34 mouse cellular contexts compared by ENCODE assay signal in the genomic region with DNA sequence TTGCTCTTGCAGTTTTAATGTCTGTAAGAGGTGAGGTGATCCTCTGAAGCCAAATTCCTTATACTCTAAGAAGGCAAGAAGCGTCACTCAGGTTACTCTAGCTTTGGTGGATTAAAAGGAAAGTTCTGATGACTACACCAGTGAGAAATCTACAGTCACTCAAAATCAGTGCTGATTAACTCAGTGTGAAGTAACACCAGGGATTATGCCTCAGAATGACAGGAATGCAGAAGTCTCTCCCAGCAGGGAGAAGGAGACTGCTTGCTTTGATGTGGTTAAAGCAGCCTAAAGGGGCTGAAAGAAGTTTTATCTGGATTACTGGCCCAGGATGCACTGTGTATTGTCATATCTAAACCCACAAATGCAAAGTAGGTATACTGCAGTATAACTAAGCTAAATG.
A peak's percentile ranks its signal among the peaks of the same experiment; 100 is the strongest.
DNase-seq lines count a peak whose midpoint lies in the region; ATAC-seq lines count a peak whose summit lies in the region.
"Had no signal": no experiment of that assay in that cellular context is flagged by ENCODE, and none has a peak within 500 bp of the region (broad histone marks: within the 10 kb centered on the region; RNA-seq: fewer than 3 reads in every experiment).

No protein-coding gene starts in this region.

- no peak overlapping the region for H3K27ac ChIP-seq in forebrain, embryonic 11.5 days (ENCODE audit: low read depth, low read length)
- no peak overlapping the region for H3K27ac ChIP-seq in forebrain, embryonic 15.5 days (replicated peaks)
- H3K27ac ChIP-seq in midbrain, embryonic 15.5 days: no peak overlapping the region
- no peak overlapping the region for H3K27ac ChIP-seq in midbrain, embryonic 16.5 days (ENCODE audit: low read length)
- H3K27ac ChIP-seq: hindbrain, embryonic 13.5 days; limb, embryonic 10.5 days; limb, embryonic 15.5 days; liver, embryonic 14.5 days; midbrain, embryonic 12.5 days; neural tube, embryonic 12.5 days had no signal

- H3K4me1 ChIP-seq in forebrain, embryonic 11.5 days (replicated peaks; ENCODE audit: control insufficient read depth, insufficient read depth, low read length): no peaks in the 10 kb centered on the region
- no peaks in the 10 kb centered on the region for H3K4me1 ChIP-seq in forebrain, embryonic 15.5 days
- no peaks in the 10 kb centered on the region for H3K4me1 ChIP-seq in midbrain, embryonic 15.5 days
- H3K4me1 ChIP-seq in midbrain, embryonic 16.5 days (ENCODE audit: control insufficient read depth, insufficient read depth, low read length): no peaks in the 10 kb centered on the region
- H3K4me1 ChIP-seq: hindbrain, embryonic 13.5 days; limb, embryonic 10.5 days; limb, embryonic 15.5 days; midbrain, embryonic 12.5 days had no signal

- no peak overlapping the region for H3K4me2 ChIP-seq in forebrain, embryonic 11.5 days (ENCODE audit: low read depth, low read length, severe bottlenecking)
- no peak overlapping the region for H3K4me2 ChIP-seq in forebrain, embryonic 15.5 days (replicated peaks)
- H3K4me2 ChIP-seq in midbrain, embryonic 15.5 days: no peak overlapping the region
- H3K4me2 ChIP-seq in midbrain, embryonic 16.5 days (ENCODE audit: low read length): no peak overlapping the region
- H3K4me2 ChIP-seq: heart, embryonic 11.5 days; hindbrain, embryonic 13.5 days; limb, embryonic 15.5 days; midbrain, embryonic 12.5 days; neural tube, embryonic 12.5 days had no signal

- peak; percentile 67 for ATAC-seq in forebrain, embryonic 11.5 days (replicated peaks; ENCODE audit: low FRiP score)
- no peak for ATAC-seq in forebrain, embryonic 15.5 days (replicated peaks)
- ATAC-seq in midbrain, embryonic 15.5 days (replicated peaks): 0 out of 2 replicates have a peak, but pooled peaks have one; percentile 39
- no peak for ATAC-seq in midbrain, embryonic 16.5 days
- ATAC-seq: activated CD4-positive, CD25-positive, alpha-beta regulatory T cell, adult 4 months; forebrain, embryonic 16.5 days; intestine, embryonic 16.5 days had no signal

- H3K36me3 ChIP-seq in forebrain, embryonic 11.5 days (ENCODE audit: control insufficient read depth, insufficient read depth, low read length): no peaks in the 10 kb centered on the region
- no peaks in the 10 kb centered on the region for H3K36me3 ChIP-seq in forebrain, embryonic 15.5 days
- no peaks in the 10 kb centered on the region for H3K36me3 ChIP-seq in midbrain, embryonic 15.5 days (replicated peaks)
- no peaks in the 10 kb centered on the region for H3K36me3 ChIP-seq in midbrain, embryonic 16.5 days (ENCODE audit: control insufficient read depth, insufficient read depth, low read length)
- H3K36me3 ChIP-seq: G1E; hindbrain, embryonic 13.5 days; limb, embryonic 10.5 days; limb, embryonic 15.5 days; midbrain, embryonic 12.5 days; neural tube, embryonic 12.5 days had no signal

- no peaks in the 10 kb centered on the region for H3K27me3 ChIP-seq in forebrain, embryonic 11.5 days (ENCODE audit: control insufficient read depth, insufficient read depth, low read length)
- no peaks in the 10 kb centered on the region for H3K27me3 ChIP-seq in forebrain, embryonic 15.5 days
- no peaks in the 10 kb centered on the region for H3K27me3 ChIP-seq in midbrain, embryonic 15.5 days (replicated peaks)
- no peaks in the 10 kb centered on the region for H3K27me3 ChIP-seq in midbrain, embryonic 16.5 days (ENCODE audit: control insufficient read depth, insufficient read depth, low read depth, low read length)
- H3K27me3 ChIP-seq: hindbrain, embryonic 13.5 days; limb, embryonic 15.5 days; midbrain, embryonic 12.5 days; neural tube, embryonic 12.5 days had no signal

- no peak overlapping the region for H3K9ac ChIP-seq in forebrain, embryonic 11.5 days (ENCODE audit: low read length)
- no peak overlapping the region for H3K9ac ChIP-seq in forebrain, embryonic 15.5 days (replicated peaks)
- no peak overlapping the region for H3K9ac ChIP-seq in midbrain, embryonic 15.5 days
- H3K9ac ChIP-seq in midbrain, embryonic 16.5 days (ENCODE audit: low read depth, low read length): no peak overlapping the region
- H3K9ac ChIP-seq: hindbrain, embryonic 13.5 days; limb, embryonic 15.5 days; liver, embryonic 14.5 days; midbrain, embryonic 12.5 days; neural tube, embryonic 12.5 days had no signal

- no peak overlapping the region for H3K4me3 ChIP-seq in forebrain, embryonic 11.5 days (ENCODE audit: low read depth, low read length)
- H3K4me3 ChIP-seq in forebrain, embryonic 15.5 days: no peak overlapping the region
- H3K4me3 ChIP-seq in midbrain, embryonic 15.5 days: no peak overlapping the region
- no peak overlapping the region for H3K4me3 ChIP-seq in midbrain, embryonic 16.5 days (ENCODE audit: low read depth, low read length)
- H3K4me3 ChIP-seq: erythroblast, embryonic 14.5 days; hindbrain, embryonic 13.5 days; limb, embryonic 10.5 days; limb, embryonic 15.5 days; midbrain, embryonic 12.5 days; neural tube, embryonic 12.5 days had no signal

- DNase-seq in forebrain, embryonic 11.5 days (ENCODE audit: low spot score): no peak
- DNase-seq in embryo, embryonic 11 days: peak; percentile 3
- DNase-seq in mesoderm, embryonic 11.5 days (ENCODE audit: low read depth, low spot score): peak; percentile 12
- no peak for DNase-seq in left cerebral cortex, postnatal 36 days (ENCODE audit: low spot score in 2 of 2)
- DNase-seq in ovary, postnatal 36 days (ENCODE audit: low spot score): no peak
- DNase-seq: adrenal gland, adult 2 months; adrenal gland, postnatal 36 days; cerebellum, adult 8-10 months; cerebellum, postnatal 25 days; gastrocnemius, postnatal 10 days; heart, adult 11 months; heart, postnatal 36 days; kidney, adult 9 months; kidney, postnatal 10 days; layer of hippocampus, postnatal 36 days; lung, adult 2 months; lung, postnatal 10 days; thymus, adult 2 months; thymus, postnatal 36 days had no signal

- intact Hi-C loops in left cerebral cortex, postnatal 36 days (cut with DNase I): no loop called here

- H3K9me3 ChIP-seq in forebrain, embryonic 11.5 days (ENCODE audit: control insufficient read depth, low read length): no peaks in the 10 kb centered on the region
- no peaks in the 10 kb centered on the region for H3K9me3 ChIP-seq in forebrain, embryonic 15.5 days
- no peaks in the 10 kb centered on the region for H3K9me3 ChIP-seq in midbrain, embryonic 15.5 days
- no peaks in the 10 kb centered on the region for H3K9me3 ChIP-seq in midbrain, embryonic 16.5 days (replicated peaks; ENCODE audit: control insufficient read depth, low read length, poor library complexity, severe bottlenecking)
- H3K9me3 ChIP-seq: G1E; hindbrain, embryonic 13.5 days; limb, embryonic 10.5 days; limb, embryonic 15.5 days; midbrain, embryonic 12.5 days; neural tube, embryonic 12.5 days had no signal

- 2% methylated on average over 1 of the region's 1 CpGs for WGBS in forebrain, embryonic 11.5 days
- 7% methylated on average over 1 of the region's 1 CpGs for WGBS in forebrain, embryonic 15.5 days
- WGBS in midbrain, embryonic 15.5 days: 9% methylated on average over 1 of the region's 1 CpGs
- WGBS in midbrain, embryonic 16.5 days: 3% methylated on average over 1 of the region's 1 CpGs

Comparison
In these comparisons a context has a peak if more than half of its experiments do, and no peak if none do; other contexts are left out.
1. ATAC-seq: peak in forebrain, embryonic 11.5 days (single experiment) and midbrain, embryonic 15.5 days (single experiment); none in forebrain, embryonic 15.5 days (single experiment) and midbrain, embryonic 16.5 days (single experiment).
2. DNase-seq: peak in embryo, embryonic 11 days (single experiment) and mesoderm, embryonic 11.5 days (single experiment); none in forebrain, embryonic 11.5 days (single experiment), left cerebral cortex, postnatal 36 days (0 of 2) and ovary, postnatal 36 days (single experiment).